Mouse (Mus musculus) G1E (cell line): ENCODE results near the gene Plxna4. TPM values are rescaled to one million over a fixed set of nuclear protein-coding genes. Genes with fewer than 3 reads are reported as not detected.

Source experiments
- ATAC-seq: 2 replicates; pipeline ENCODE4 v1.8.0; 2016; ENCODE audit warnings: mild to moderate bottlenecking; ENCODE audit not compliant: insufficient number of reproducible peaks, poor library complexity, low FRiP score, severe bottlenecking; ENCODE audit errors: extremely low read depth
- DNase-seq: peaks from one replicate; pipeline ENCODE4 v3.0.0; 2012; ENCODE audit warnings: low spot score
- H3K27me3 ChIP-seq: 2 replicates; pipeline ENCODE4 v1.6.1; 2012; ENCODE audit warnings: mild to moderate bottlenecking, low read length, inconsistent platforms; ENCODE audit not compliant: insufficient read depth
- H3K36me3 ChIP-seq: replicated peaks from 2 replicates; pipeline ENCODE3; 2012; ENCODE audit warnings: mild to moderate bottlenecking, inconsistent platforms
- H3K4me1 ChIP-seq: 2 replicates; pipeline ENCODE4 v1.6.1; 2012; ENCODE audit warnings: low read depth, low read length, inconsistent platforms, mixed read lengths; ENCODE audit not compliant: insufficient read depth
- H3K4me3 ChIP-seq: 2 replicates; pipeline ENCODE4 v1.5.1; 2012; ENCODE audit warnings: low read depth, mild to moderate bottlenecking, inconsistent platforms, low read length, moderate library complexity, mixed read lengths
- H3K9me3 ChIP-seq: replicated peaks from 2 replicates; pipeline ENCODE4 v1.6.1; 2012; ENCODE audit warnings: inconsistent platforms
- CTCF ChIP-seq: IDR thresholded peaks from 2 replicates; pipeline ENCODE4 v1.5.1; 2012; ENCODE audit warnings: low read depth, low read length, inconsistent platforms, mixed read lengths
- GATA1 ChIP-seq: IDR thresholded peaks from 2 replicates; pipeline ENCODE4 v1.6.1; 2012; ENCODE audit warnings: borderline replicate concordance, low read length, inconsistent platforms, mixed read lengths
- GATA2 ChIP-seq: IDR thresholded peaks from 2 replicates; pipeline ENCODE4 v1.6.1; 2012; ENCODE audit warnings: low read depth, low read length, inconsistent platforms, borderline replicate concordance
- POLR2AphosphoS5 ChIP-seq: IDR thresholded peaks from 2 replicates; pipeline ENCODE4 v1.6.1; 2012; ENCODE audit warnings: low read depth, low read length, inconsistent platforms; ENCODE audit not compliant: insufficient replicate concordance
- TAL1 ChIP-seq: conservative IDR thresholded peaks from 2 replicates; pipeline ENCODE4 v1.6.1; 2012; ENCODE audit warnings: low read depth, low read length, inconsistent platforms, mixed read lengths
- polyA plus RNA-seq: library from polyadenylated mRNA; stranded (reverse); fragments of >175 nt; gene quantifications from 2 replicates; pipeline ENCODE4 v1.2.3, GENCODE M21; 2012
- total RNA-seq, 2 experiments: library from RNA; stranded (forward) in 1 of 2; stranded (reverse) in 1 of 2; fragments of 200-1000 nt in 1 of 2; fragments of >200 nt in 1 of 2; fragmentation: Nextera tagmentation in 1 of 2; gene quantifications; 2 replicates each; pipeline ENCODE4 v1.2.3; 2014 to 2017

Gene Plxna4
- total and polyA plus RNA-seq, 3 experiments = 0.11 TPM; not detected in 2

GRCm38 (mm10) chr6:32331281-32331680 lies 256.7 kb downstream of the Plxna4 start:
- DNase-seq (no peak), ATAC-seq (no peak)
- Histone ChIP-seq H3K4me1 (no peaks in the 10 kb centered on the region), H3K4me3 (no peak overlapping the region), H3K27me3 (peaks cover 6% of the 10 kb centered on the region), H3K36me3 (no peaks in the 10 kb centered on the region), H3K9me3 (no peaks in the 10 kb centered on the region)
- no peak for TF ChIP-seq GATA1
- TF ChIP-seq POLR2AphosphoS5 = no peak
- TF ChIP-seq CTCF = no peak
- TF ChIP-seq TAL1 = no peak
- no peak for TF ChIP-seq GATA2

GRCm38 (mm10) chr6:32330034-32330795 lies 257.8 kb downstream of the Plxna4 start:
- ATAC-seq (no peak), DNase-seq (no peak)
- no peaks in the 10 kb centered on the region for H3K9me3 ChIP-seq
- TF ChIP-seq CTCF = no peak
- TF ChIP-seq GATA2 = no peak
- no peak for TF ChIP-seq TAL1
- no peak for TF ChIP-seq POLR2AphosphoS5
- TF ChIP-seq GATA1 = no peak
- no peaks in the 10 kb centered on the region for H3K4me1 ChIP-seq
- H3K27me3 ChIP-seq = peaks cover 10% of the 10 kb centered on the region
- H3K36me3 ChIP-seq = no peaks in the 10 kb centered on the region
- H3K4me3 ChIP-seq = no peak overlapping the region

- Histone ChIP-seq H3K4me3 (no peak overlapping the region), H3K27me3 (peaks cover 10% of the 10 kb centered on the region), H3K9me3 (no peaks in the 10 kb centered on the region), H3K4me1 (no peaks in the 10 kb centered on the region), H3K36me3 (no peaks in the 10 kb centered on the region)
- ATAC-seq (no peak), DNase-seq (peak; percentile 23)
- no peak for TF ChIP-seq TAL1
- no peak for TF ChIP-seq GATA1
- TF ChIP-seq POLR2AphosphoS5 = no peak
- TF ChIP-seq CTCF = peak; percentile 65
- no peak for TF ChIP-seq GATA2
Measured at GRCm38 (mm10) chr6:32328028-32328427, 260.0 kb downstream of the Plxna4 start.

- peaks cover 10% of the 10 kb centered on the region for H3K27me3 ChIP-seq
- H3K9me3 ChIP-seq = no peaks in the 10 kb centered on the region
Measured at GRCm38 (mm10) chr6:32327173-32327572, 260.8 kb downstream of the Plxna4 start.

GRCm38 (mm10) chr6:32326406-32326805 lies 261.6 kb downstream of the Plxna4 start:
- H3K36me3 ChIP-seq = no peaks in the 10 kb centered on the region
- TF ChIP-seq TAL1 (no peak), POLR2AphosphoS5 (no peak), GATA2 (no peak), GATA1 (no peak), CTCF (no peak)
- no peaks in the 10 kb centered on the region for H3K4me1 ChIP-seq
- H3K27me3 ChIP-seq = peaks cover 10% of the 10 kb centered on the region
- ATAC-seq (no peak), DNase-seq (no peak)
- no peaks in the 10 kb centered on the region for H3K9me3 ChIP-seq
- no peak overlapping the region for H3K4me3 ChIP-seq

More at GRCm38 (mm10) chr6:32327173-32327572, 260.8 kb downstream of the Plxna4 start:
- ATAC-seq (no peak), DNase-seq (no peak)
- H3K36me3 ChIP-seq = no peaks in the 10 kb centered on the region
- H3K4me1 ChIP-seq = no peaks in the 10 kb centered on the region
- H3K4me3 ChIP-seq = no peak overlapping the region
- no peak for TF ChIP-seq GATA1
- no peak for TF ChIP-seq GATA2
- TF ChIP-seq TAL1 = no peak

DNA sequence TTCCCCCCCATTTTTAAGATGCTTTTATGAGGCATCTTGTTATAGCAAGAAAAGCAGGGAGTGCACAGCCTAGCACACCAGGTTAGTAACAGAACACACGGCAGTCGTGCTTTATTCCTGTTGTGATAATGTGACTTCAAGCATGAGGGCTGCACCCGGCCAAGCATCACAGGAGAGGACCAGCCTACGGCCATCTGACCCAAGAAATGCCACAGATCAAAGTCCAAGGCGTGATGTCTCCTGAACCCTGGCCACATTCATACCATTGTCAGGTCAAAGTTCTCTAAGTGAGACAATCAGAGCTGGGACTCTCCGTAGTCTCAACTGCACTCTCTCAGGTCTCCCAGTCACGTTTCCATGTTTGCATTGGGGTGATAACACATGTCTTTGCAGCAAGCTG lies 262.1 kb downstream of the Plxna4 start:
- Histone ChIP-seq H3K9me3 (no peaks in the 10 kb centered on the region), H3K4me3 (no peak overlapping the region), H3K27me3 (peaks cover 10% of the 10 kb centered on the region), H3K4me1 (no peaks in the 10 kb centered on the region), H3K36me3 (no peaks in the 10 kb centered on the region)
- no peak for TF ChIP-seq GATA1
- no peak for TF ChIP-seq CTCF
- TF ChIP-seq GATA2 = no peak
- no peak for TF ChIP-seq POLR2AphosphoS5
- no peak for TF ChIP-seq TAL1
- ATAC-seq (no peak), DNase-seq (no peak)

- ATAC-seq (no peak), DNase-seq (no peak)
- H3K27me3 ChIP-seq = peaks cover 7% of the 10 kb centered on the region; the same call in 1 of the 2 replicates
- H3K9me3 ChIP-seq = no peaks in the 10 kb centered on the region
- H3K4me1 ChIP-seq = no peaks in the 10 kb centered on the region
- no peaks in the 10 kb centered on the region for H3K36me3 ChIP-seq
- H3K4me3 ChIP-seq = no peak overlapping the region
- no peak for TF ChIP-seq CTCF
- no peak for TF ChIP-seq POLR2AphosphoS5
- TF ChIP-seq GATA2 = no peak
- no peak for TF ChIP-seq GATA1
- TF ChIP-seq TAL1 = no peak
Measured at GRCm38 (mm10) chr6:32321187-32321586, 266.8 kb downstream of the Plxna4 start.
